In genomic region chr5:59996698-59997097, GRCm38 (mm10) we compare ENCODE assay signal across 8 mouse cellular contexts.
A peak's percentile ranks its signal among the peaks of the same experiment; 100 is the strongest.
DNase-seq lines count a peak whose midpoint lies in the region; ATAC-seq and TF ChIP-seq lines count a peak whose summit lies in the region.

No protein-coding gene starts in this region.

- no peaks in the 10 kb centered on the region for H3K27me3 ChIP-seq in kidney, adult 2 months (replicated peaks; ENCODE audit: control insufficient read depth, insufficient read depth, low read length)
- H3K27me3 ChIP-seq in hindbrain, postnatal 0 days (ENCODE audit: insufficient read depth, low read length): no peaks in the 10 kb centered on the region
- H3K27me3 ChIP-seq in liver, embryonic 14.5 days (ENCODE audit: control insufficient read depth, insufficient read depth, low read length): no peaks in the 10 kb centered on the region

- no peak overlapping the region for H3K27ac ChIP-seq in kidney, adult 2 months (ENCODE audit: insufficient read depth, low read depth, low read length)
- H3K27ac ChIP-seq in hindbrain, postnatal 0 days: no peak overlapping the region
- H3K27ac ChIP-seq in liver, embryonic 14.5 days: no peak overlapping the region

- DNase-seq in kidney, postnatal 10 days: peak; percentile 25
- DNase-seq in kidney, adult 2 months: no peak
- peak; percentile 24 for DNase-seq in c-Kit-positive CD71-negative TER-119-negative erythroid progenitor cells, embryonic 14.5 days (ENCODE audit: low read depth)
- DNase-seq in hindbrain, postnatal 0 days (ENCODE audit: low spot score): peak; percentile 48
- peak; percentile 1 to 17 (median 2) for DNase-seq in liver, embryonic 14.5 days (ENCODE audit: low read depth in 3 of 3, low spot score in 3 of 3)
- no peak for DNase-seq in testis, postnatal 14 days (ENCODE audit: low spot score)
- DNase-seq in lung, adult 2 months: no peak
- no peak for DNase-seq in natural killer cell, adult 2 months (ENCODE audit: low spot score in 2 of 2)

- H3K4me1 ChIP-seq in kidney, adult 2 months (ENCODE audit: control insufficient read depth, insufficient read depth, low read length): no peaks in the 10 kb centered on the region
- no peaks in the 10 kb centered on the region for H3K4me1 ChIP-seq in hindbrain, postnatal 0 days (ENCODE audit: insufficient read depth, low read length)
- H3K4me1 ChIP-seq in liver, embryonic 14.5 days (replicated peaks; ENCODE audit: control insufficient read depth in 2 of 2, insufficient read depth in 2 of 2, low read length in 1 of 2): no peaks in the 10 kb centered on the region
- no peaks in the 10 kb centered on the region for H3K4me1 ChIP-seq in lung, adult 2 months (ENCODE audit: control insufficient read depth, insufficient read depth, low read length)

- no peak overlapping the region for H3K4me2 ChIP-seq in hindbrain, postnatal 0 days (ENCODE audit: low read depth, low read length)
- H3K4me2 ChIP-seq in liver, embryonic 14.5 days (ENCODE audit: low read depth): no peak overlapping the region

- no peak overlapping the region for H3K4me3 ChIP-seq in kidney, adult 2 months (ENCODE audit: insufficient read depth, low read depth, low read length)
- H3K4me3 ChIP-seq in hindbrain, postnatal 0 days (ENCODE audit: low read length): no peak overlapping the region
- no peak overlapping the region for H3K4me3 ChIP-seq in liver, embryonic 14.5 days (ENCODE audit: insufficient read depth in 1 of 2, low read depth in 2 of 2, low read length in 2 of 2)
- no peak overlapping the region for H3K4me3 ChIP-seq in lung, adult 2 months (replicated peaks; ENCODE audit: extremely low read depth, low read depth, low read length)

- no peak for TF ChIP-seq EP300 in liver, embryonic 14.5 days (IDR thresholded peaks at IDR 0.05; ENCODE audit: low read depth)

- TF ChIP-seq POLR2A in kidney, adult 2 months (IDR thresholded peaks at IDR 0.05; ENCODE audit: low read depth, low read length): no peak
- no peak for TF ChIP-seq POLR2A in lung, adult 2 months (IDR thresholded peaks at IDR 0.05; ENCODE audit: borderline replicate concordance, extremely low read depth, low read depth, low read length)

- no peaks in the 10 kb centered on the region for H3K36me3 ChIP-seq in kidney, adult 2 months (ENCODE audit: control insufficient read depth, insufficient read depth, low read length)
- no peaks in the 10 kb centered on the region for H3K36me3 ChIP-seq in hindbrain, postnatal 0 days (ENCODE audit: insufficient read depth, low read length)
- no peaks in the 10 kb centered on the region for H3K36me3 ChIP-seq in liver, embryonic 14.5 days (replicated peaks; ENCODE audit: control insufficient read depth, insufficient read depth, low read depth)

- TF ChIP-seq CTCF in kidney, adult 2 months (conservative IDR thresholded peaks at IDR 0.05; ENCODE audit: insufficient read depth, insufficient read length, low read depth, low read length): no peak
- peak; percentile 70 for TF ChIP-seq CTCF in hindbrain, postnatal 0 days (IDR thresholded peaks at IDR 0.05; ENCODE audit: low read depth)
- no peak; the same call in 1 of the 2 replicates for TF ChIP-seq CTCF in liver, embryonic 14.5 days (IDR thresholded peaks at IDR 0.05; ENCODE audit: low read depth)
- TF ChIP-seq CTCF in lung, adult 2 months (IDR thresholded peaks at IDR 0.05; ENCODE audit: insufficient read depth, low read length): no peak

- no peak for ATAC-seq in hindbrain, postnatal 0 days
- no peak for ATAC-seq in liver, embryonic 14.5 days (ENCODE audit: insufficient read depth)

- 50% methylated on average over 3 of the region's 3 CpGs for WGBS in kidney, adult 2 months
- WGBS in hindbrain, postnatal 0 days: 67% methylated on average over 3 of the region's 3 CpGs
- WGBS in liver, embryonic 14.5 days (ENCODE audit: insufficient replicate concordance): 18% methylated on average over 3 of the region's 3 CpGs
- 51% methylated on average over 3 of the region's 3 CpGs for WGBS in lung, adult 2 months

- H3K9me3 ChIP-seq in hindbrain, postnatal 0 days (ENCODE audit: low read length): no peaks in the 10 kb centered on the region
- H3K9me3 ChIP-seq in liver, embryonic 14.5 days (ENCODE audit: control insufficient read depth, low read length): no peaks in the 10 kb centered on the region

- H3K9ac ChIP-seq in hindbrain, postnatal 0 days (replicated peaks; ENCODE audit: low read length): no peak overlapping the region
- no peak overlapping the region for H3K9ac ChIP-seq in liver, embryonic 14.5 days (replicated peaks)

Comparison
In these comparisons a context has a peak if more than half of its experiments do, and no peak if none do; other contexts are left out.
1. DNase-seq: peak in kidney, postnatal 10 days (single experiment), c-Kit-positive CD71-negative TER-119-negative erythroid progenitor cells, embryonic 14.5 days (single experiment), hindbrain, postnatal 0 days (single experiment) and liver, embryonic 14.5 days (3 of 3); none in kidney, adult 2 months (single experiment), testis, postnatal 14 days (single experiment), lung, adult 2 months (single experiment) and natural killer cell, adult 2 months (0 of 2).